Mouse (Mus musculus): ENCODE results near the gene Apol9a.
"Not testable (repeated sequence)": the region's sequence is repeated elsewhere in the genome, so short reads cannot be mapped to it uniquely, and the experiment has no call there.

Gene Apol9a

GRCm38 (mm10) chr15:77411035-77411434, at the start of gene Apol9a:
Apol9a (minus strand) TSS chr15:77411135.
- DNase-seq = not testable (repeated sequence)

DNA sequence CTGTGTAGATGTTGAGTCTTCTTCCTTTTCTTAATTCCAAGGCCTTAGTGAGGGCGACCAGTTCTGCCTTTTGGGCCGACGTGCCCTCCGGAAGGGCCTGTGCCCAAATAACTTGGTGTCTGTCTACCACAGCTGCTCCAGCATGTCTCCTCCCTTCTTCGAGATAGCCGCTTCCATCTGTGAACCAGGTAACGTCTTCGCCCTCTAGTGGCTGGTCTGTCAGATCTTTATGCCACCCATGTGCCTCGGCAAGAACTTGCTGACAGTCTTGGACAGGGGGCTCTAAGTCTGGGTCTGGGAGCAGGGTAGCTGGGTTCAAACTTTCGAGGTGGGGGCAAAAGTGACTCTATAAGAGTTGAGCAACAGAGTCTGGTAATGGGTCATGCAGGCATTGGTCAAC, 39.0 kb upstream of the Apol9a start:
- peak; percentile 2 to 6 for DNase-seq

GRCm38 (mm10) chr15:77447392-77447791, 36.5 kb upstream of the Apol9a start, which contains the start of gene Apol7b:
Apol7b (minus strand) TSS chr15:77447492.
- DNase-seq = not testable (repeated sequence)

GRCm38 (mm10) chr15:77445668-77446067, 34.7 kb upstream of the Apol9a start:
- DNase-seq = not testable (repeated sequence)

GRCm38 (mm10) chr15:77444746-77445145, 33.8 kb upstream of the Apol9a start:
- not testable (repeated sequence) for DNase-seq

DNA sequence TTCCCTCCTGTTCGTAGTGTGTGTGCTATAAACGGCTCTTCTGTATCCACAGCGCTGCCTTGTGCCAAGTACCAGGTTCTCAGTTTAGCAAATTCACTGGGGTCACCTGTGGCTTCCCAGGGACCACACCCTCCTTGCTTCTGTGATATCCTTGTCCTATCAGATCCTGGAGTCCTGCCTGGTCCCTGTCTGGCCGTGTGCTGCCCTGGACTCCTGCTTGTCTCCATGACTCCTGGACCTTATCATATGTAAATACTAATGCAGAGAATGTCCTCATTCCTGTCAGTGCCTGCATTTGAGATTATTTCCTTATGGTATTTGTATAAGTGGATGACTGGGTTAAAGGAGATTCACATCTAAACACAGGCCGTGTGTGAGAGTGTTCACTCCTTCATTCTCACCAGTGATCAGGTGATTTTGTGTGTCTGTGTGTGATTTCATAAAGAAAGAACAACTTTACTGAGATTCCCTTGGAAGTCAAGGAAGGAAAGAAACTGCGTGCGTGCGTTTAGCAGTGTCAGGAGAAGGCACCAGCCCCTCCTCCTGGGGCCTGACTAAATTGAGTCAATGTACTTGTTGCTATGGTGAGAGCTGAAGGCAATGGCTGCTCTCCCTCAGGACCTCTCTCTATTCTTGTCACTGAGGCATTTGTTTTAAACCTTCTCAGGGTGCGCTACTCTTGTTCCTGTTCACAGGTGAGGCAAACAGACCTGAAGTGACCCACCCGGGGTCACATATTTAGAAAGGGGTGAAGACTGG, 17.9 kb upstream of the Apol9a start:
- not testable (repeated sequence) for DNase-seq

DNA sequence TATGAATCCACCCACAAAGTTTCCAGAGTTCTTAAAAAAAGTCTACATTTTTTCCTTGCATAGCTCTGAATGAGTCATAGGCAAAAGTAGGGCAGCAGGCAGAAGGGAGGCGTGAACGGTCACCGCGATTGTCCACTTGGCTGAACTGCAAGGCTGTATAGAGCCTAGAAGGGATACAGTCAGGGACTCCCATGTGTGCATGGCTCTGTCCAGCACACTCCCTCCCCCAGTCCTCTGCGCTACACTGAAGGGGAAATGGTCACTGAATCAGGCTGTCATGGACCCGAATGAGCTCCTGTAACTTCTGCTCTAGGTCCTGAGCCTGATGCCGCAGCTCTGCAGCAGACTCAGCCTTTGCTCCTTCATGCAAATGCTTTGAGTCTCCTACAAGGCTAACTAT, 12.0 kb upstream of the Apol9a start:
- not testable (repeated sequence) for DNase-seq

GRCm38 (mm10) chr15:77419657-77420056, 8.7 kb upstream of the Apol9a start:
- DNase-seq = not testable (repeated sequence)

DNA sequence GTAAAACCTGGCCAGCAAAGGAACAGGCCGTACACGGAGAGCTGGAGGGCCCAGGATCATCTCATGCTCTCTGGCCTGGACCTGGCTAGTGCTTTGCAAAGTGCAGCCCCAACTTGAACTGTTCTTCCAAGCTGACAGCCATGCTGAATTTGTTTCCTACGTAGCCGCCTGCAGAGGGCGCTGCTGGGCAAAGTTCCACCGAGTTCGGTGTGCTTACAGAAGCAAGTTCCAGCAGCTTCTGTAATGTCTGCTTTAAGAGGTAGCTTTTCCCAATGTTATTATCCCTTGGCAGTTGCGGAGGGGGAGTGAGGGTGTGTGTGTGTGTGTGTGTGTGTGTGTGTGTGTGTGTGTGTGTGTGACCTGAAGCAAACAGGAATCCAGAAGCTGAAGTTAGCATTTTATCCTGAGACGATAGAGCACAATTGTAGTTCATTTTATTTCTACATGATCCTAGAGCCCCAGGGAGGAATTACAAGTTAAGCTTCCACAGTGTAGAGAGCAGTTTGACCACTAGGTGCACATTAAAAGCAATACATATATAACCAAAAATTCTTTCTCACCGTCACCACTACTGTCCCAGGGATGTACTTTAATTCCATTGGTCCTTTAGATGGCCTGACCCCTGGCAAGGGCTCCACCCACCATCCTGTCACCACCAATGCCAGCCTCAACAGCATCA, 5.9 kb upstream of the Apol9a start:
- not testable (repeated sequence) for DNase-seq

DNA sequence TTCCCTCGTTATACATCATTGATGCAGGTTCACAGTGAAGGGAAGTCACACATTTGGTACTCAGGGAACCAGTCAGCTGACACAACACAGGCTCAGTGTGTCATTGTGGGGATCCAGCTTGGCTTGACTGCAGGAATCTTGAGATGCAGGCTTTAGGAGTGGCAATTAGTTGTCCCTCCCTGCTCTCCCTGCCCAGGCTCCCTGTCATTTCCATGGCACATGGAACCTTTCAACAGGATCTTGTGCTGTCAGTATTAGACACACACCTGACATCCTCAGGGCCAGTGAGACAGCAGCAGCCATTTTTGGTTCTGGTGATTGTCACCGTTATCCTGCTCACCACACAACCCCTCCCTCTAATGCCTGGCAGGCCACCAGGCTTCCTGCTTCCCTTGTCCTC, 4.7 kb upstream of the Apol9a start:
- DNase-seq = not testable (repeated sequence)

DNA sequence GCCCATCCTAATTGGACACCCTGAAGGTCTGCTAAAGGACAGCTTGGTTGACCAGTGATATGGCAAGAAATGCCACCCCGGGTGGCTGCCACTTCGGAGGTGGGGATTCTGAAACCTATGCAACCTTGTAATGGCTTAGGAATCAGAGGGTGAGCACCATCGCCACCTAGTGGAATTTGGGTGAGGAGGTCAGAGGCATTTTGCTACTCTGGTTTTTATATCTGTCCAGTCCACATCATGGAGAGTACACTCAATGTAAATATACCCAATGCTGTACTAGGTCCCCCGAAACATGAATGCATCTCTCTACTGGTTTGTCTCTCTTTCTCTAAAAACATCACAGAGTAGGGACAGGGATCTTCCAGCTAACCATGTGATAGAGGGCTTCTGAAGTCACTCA, 1.8 kb upstream of the Apol9a start:
- DNase-seq = not testable (repeated sequence)

DNA sequence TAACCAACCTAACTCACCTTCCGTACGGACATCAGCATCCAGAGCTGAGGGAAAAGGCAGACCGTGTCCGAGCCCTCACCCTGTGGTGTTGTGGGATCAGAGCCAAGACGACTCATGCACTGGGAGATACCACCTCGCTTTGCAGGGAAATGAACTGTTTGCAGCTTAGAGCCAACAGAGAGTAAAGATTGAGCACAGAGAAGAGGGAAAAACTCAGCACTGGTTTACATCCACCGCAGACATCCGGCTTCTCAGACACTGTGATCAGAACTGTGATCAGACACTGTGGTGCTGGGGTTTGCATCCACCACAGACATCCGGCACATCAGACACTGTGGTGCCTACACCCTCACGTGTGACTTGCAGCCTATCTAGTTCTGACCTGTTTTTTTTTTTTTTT, 4.6 kb downstream of the Apol9a start:
- peak; percentile 82 to 85 for DNase-seq

GRCm38 (mm10) chr15:77399027-77399426, 11.9 kb downstream of the Apol9a start, which contains the start of gene Apol7a:
Apol7a (minus strand) TSS chr15:77399110.
- peak in 1 of 2 experiments; percentile 29 for DNase-seq

DNA sequence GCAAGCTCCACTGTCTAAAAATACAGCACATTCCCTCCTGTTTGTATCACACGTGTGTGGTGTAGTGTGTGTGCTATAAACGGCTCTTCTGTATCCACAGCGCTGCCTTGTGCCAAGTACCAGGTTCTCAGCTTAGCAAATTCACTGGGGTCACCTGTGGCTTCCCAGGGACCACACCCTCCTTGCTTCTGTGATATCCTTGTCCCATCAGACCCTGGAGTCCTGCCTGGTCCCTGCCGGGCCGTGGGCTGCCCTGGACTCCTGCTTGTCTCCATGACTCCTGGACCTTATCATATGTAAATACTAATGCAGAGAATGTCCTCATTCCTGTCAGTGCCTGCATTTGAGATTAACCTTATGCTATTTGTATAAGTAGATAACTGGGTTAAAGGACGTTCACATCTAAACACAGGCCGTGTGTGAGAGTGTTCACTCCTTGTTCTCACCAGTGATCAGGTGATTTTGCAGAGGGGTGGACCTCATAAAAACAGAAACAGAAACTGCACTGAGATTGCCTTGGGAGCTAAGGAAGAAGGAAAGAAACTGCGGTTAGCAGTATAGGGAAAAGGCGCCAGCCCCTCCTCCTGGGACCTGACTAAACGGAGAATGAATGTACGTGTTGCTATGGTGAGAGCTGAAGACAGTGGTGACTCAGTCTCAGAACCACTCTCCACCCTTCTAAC, 13.3 kb downstream of the Apol9a start:
- not testable (repeated sequence) for DNase-seq

GRCm38 (mm10) chr15:77393832-77394231, 17.1 kb downstream of the Apol9a start:
- not testable (repeated sequence) for DNase-seq

DNA sequence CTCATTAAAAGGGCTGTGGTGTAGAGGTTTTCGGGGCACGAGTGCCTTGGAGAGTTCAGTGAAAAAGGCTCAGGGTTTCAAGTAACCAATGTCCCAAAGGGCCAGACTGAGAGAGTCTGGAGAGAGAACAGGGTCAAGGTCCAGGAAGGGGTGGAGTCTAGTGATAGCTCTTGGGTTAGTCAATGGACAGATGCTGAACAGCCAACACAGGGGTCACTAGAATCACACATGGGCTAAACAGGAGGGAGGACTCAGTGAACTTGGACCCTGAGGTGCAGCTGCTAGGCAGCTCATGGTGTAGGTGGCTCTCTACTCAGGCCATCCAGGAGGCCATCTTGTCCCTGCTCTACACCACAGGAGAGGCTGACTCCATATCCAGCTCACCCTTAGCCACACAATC, 23.5 kb downstream of the Apol9a start:
- no peak for DNase-seq

- peak; percentile 54 to 68 for DNase-seq
Measured at GRCm38 (mm10) chr15:77384340-77385030, 26.4 kb downstream of the Apol9a start.

- no peak for DNase-seq
Measured at GRCm38 (mm10) chr15:77382880-77383279, 28.1 kb downstream of the Apol9a start.

- no peak for DNase-seq
Measured at GRCm38 (mm10) chr15:77382271-77382850, 28.6 kb downstream of the Apol9a start.

GRCm38 (mm10) chr15:77381481-77381880, 29.5 kb downstream of the Apol9a start:
- no peak for DNase-seq

DNA sequence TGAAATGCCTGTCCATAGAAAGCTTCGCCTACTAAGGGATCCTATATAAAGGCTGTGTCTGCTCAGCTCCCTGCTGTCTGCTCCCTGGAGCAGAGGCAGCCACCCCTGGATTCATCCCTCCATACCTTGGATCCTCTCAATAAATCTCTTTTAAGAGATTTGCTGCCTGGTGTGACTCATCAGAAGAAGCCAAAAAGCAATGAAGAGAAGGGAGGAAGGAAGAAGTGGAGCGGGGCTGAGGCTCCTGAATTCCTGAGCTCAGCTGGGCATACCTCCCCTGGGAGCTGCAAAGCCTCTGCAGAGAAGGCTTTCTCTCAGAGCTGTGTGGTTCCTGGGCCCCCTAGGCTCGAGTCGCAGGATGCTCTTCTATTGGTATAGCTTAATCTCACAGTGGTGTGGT, 31.0 kb downstream of the Apol9a start:
- no peak for DNase-seq

DNA sequence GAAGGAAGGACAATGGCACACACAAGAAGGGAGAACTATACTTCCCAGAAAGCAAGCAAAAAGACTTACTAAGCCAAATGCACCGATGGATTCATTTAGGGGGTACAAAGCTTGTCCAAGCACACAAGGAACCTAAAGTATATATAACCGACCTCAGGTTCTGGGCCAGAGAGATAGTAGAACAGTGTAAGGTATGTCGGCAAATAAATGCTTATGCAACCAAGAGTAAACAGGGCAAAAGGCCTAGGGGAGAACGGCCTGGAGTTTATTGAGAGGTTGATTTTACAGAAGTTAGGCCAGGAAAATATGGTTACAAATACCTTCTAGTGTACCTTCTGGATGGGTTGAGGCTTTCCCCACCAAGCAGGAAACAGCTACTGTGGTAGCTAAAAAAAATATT, 33.5 kb downstream of the Apol9a start:
- no peak for DNase-seq
